Mouse (Mus musculus) large intestine, adult 2 months (tissue): ENCODE data around the gene Zbtb2. TPM values are rescaled to one million over a fixed set of nuclear protein-coding genes. Genes with fewer than 3 reads are reported as not detected.
A peak's percentile ranks its signal among the peaks of the same experiment; 100 is the strongest.

ENCODE experiments used
- DNase-seq: peaks from one replicate; pipeline ENCODE4 v3.0.0-alpha.2; 2012; ENCODE audit warnings: low read depth, low spot score
- WGBS: fragments of 180-500 bp; shearing (Covaris S2); methylation state at CpG from one replicate; pipeline ENCODE4 v1.1.7; 2018; 5-methylcytosine and 5-hydroxymethylcytosine counted together
- polyA plus RNA-seq: library from polyadenylated mRNA; depleted of rRNA; stranded (reverse); fragments of >200 nt; gene quantifications from 2 replicates; pipeline ENCODE4 v1.2.3, GENCODE M21; 2012; rRNA removed

Gene Zbtb2
- polyA plus RNA-seq, 1 experiment, result 4.5 TPM

- 14% methylated on average over 2 of the region's 2 CpGs for WGBS
Measured at GRCm38 (mm10) chr10:4341430-4341829, 46.5 kb downstream of the Zbtb2 start.

DNA sequence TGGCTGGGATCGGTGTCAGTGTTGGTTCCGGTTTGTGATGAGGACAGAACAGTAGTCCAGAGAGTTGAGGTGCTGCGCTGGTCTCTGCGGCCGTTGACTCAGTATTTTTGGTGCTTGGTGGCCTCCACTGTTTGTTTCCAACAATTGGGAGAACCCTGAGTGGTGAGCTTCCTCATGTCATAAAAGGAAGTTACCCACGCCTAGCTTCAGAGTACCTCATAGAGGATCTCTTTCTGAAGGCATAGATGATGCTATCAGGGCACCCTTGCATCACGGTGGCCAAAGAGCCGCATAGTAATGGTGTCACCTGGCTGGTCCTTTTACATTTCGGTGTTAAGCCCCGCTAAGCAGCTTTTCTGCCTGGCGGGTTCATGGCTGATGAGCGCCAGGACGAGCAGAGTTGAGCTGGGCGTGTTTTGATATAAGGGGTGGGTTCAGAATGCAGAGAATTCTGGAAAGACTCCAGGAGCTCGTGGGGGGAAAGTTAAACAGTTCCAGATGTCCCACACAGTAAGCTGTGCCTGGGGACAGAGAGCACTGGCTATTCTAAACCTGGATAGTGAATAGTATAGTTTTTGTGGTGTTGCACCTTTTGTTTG is 48.9 kb downstream of the Zbtb2 start:
- no peak for DNase-seq
- 28% methylated on average over 15 of the region's 15 CpGs for WGBS

More at GRCm38 (mm10) chr10:4341430-4341829, 46.5 kb downstream of the Zbtb2 start:
- peak; percentile 16 for DNase-seq

DNA sequence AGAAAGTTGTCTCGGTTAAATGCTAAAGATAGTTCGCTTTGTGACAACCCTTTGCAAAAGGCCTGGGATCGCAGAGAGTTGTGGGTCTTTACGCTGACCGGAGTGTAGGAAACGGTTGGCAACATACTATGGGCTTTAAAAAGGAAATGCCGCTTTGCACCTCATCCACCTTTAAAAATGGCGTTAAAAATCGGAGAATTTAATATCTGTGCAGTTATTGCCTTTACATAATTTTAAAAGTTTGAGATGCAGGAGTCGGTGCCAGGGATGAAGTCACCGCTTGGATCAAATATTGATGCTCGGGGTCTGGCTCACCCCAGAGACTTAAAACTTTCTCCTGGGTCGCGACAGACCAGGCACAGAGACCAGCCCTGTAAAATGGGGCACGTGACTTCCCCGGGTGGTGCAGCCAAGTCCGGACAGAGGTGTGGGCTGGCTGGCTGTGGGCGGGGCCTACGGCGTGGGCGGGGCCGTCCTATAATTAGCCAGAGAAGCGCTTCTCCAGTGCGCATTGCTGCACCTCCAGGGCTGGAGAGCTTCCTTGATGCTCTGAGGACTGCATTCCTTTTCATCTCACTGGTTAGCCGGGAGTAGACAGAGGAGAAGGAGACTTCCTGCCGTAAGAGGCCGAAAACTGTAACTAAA is 53.7 kb downstream of the Zbtb2 start:
- DNase-seq, result peak; percentile 56
- 3% methylated on average over 27 of the region's 27 CpGs for WGBS

DNA sequence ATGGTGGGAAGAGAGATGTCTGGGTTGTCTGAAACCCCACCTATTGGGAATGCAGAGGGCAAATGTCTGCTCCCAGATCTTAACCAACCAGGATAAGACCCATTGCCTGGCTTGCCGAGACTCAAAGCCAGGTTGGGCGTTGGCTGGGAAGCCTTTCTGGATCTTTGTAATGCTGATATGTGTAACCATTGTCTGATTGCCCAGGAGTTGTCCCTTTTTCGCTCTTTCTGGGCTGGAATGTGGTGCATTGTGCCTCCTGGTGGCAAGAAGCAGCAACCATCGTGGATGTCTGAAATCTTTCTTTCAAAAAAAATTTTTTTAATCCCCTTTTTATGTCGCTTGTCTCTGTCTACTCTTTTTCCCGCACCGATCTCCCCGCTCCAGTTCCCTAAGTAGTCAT is 54.6 kb downstream of the Zbtb2 start:
- DNase-seq, result no peak
- 8% methylated on average over 8 of the region's 8 CpGs for WGBS

GRCm38 (mm10) chr10:4332228-4332979 is 55.5 kb downstream of the Zbtb2 start:
- 81% methylated on average over 7 of the region's 7 CpGs for WGBS
- no peak for DNase-seq

GRCm38 (mm10) chr10:4327716-4328115 is 60.2 kb downstream of the Zbtb2 start:
- WGBS, result 88% methylated on average over 1 of the region's 1 CpGs

DNA sequence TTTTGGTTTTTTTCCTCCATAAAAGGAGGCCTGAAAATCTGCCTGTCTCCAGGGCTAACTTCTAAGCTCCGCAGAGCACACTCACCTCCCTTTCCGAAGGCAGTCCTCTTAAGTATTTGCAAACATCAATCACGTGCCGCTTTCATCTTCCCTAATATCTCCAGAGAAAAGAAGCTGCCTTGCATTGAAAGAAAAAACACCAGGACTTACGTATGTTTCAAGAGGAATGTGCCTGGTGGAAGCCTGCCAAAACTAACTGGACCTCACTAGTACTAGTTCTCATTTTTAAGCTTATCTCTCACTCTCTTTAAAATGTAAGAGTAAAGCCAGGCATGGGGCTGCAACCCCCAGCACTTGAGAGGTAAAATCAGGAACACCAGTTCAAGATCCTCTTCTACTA is 62.3 kb downstream of the Zbtb2 start:
- no peak for DNase-seq
- 46% methylated on average over 5 of the region's 5 CpGs for WGBS

More at GRCm38 (mm10) chr10:4327716-4328115, 60.2 kb downstream of the Zbtb2 start:
- no peak for DNase-seq

GRCm38 (mm10) chr10:4323885-4324284 is 64.0 kb downstream of the Zbtb2 start:
- DNase-seq, result no peak
- WGBS, result 76% methylated on average over 8 of the region's 8 CpGs

Other genes starting within 250 kb of the Zbtb2 start
- 2.7 and 3.9 TPM in 2 replicates for gene Akap12, start 121.7 kb downstream of the Zbtb2 start, polyA plus RNA-seq
- 22.6 and 29.6 TPM in 2 replicates for gene Rmnd1, start 44.3 kb upstream of the Zbtb2 start, polyA plus RNA-seq
- 9.4 and 9.5 TPM in 2 replicates for gene Armt1, start 44.4 kb upstream of the Zbtb2 start, polyA plus RNA-seq
- gene Ccdc170, start 94.4 kb upstream of the Zbtb2 start, polyA plus RNA-seq, result 0.08 and 0.25 TPM in 2 replicates
- gene Esr1, start 223.5 kb upstream of the Zbtb2 start, polyA plus RNA-seq, result 0.30 and 0.36 TPM in 2 replicates